Mouse (Mus musculus) stomach, embryonic 15.5 days (tissue): ENCODE results near the gene Spata13. TPM values are rescaled to one million over a fixed set of nuclear protein-coding genes. Genes with fewer than 3 reads are reported as not detected.
A peak's percentile ranks its signal among the peaks of the same experiment; 100 is the strongest.

Experiments
- ATAC-seq: fragments of 200-750 bp; cut with Nextera tagmentation; 2 replicates; pipeline ENCODE4 v1.8.0; 2017; ENCODE audit warnings: low read depth, moderate number of reproducible peaks, moderate TSS enrichment; ENCODE audit not compliant: insufficient read depth, low FRiP score
- H3K27ac ChIP-seq: fragments of 300-500 bp; sonication (generic); 2 replicates; pipeline ENCODE4 v1.5.1; 2015; ENCODE audit warnings: mild to moderate bottlenecking, inconsistent platforms
- H3K27me3 ChIP-seq: fragments of 300-500 bp; sonication (generic); replicated peaks from 2 replicates; pipeline ENCODE4 v1.6.1; 2015; ENCODE audit warnings: inconsistent platforms
- H3K36me3 ChIP-seq: fragments of 300-500 bp; sonication (generic); 2 replicates; pipeline ENCODE4 v1.6.1; 2015; ENCODE audit warnings: inconsistent platforms
- H3K4me1 ChIP-seq: fragments of 300-500 bp; sonication (generic); 2 replicates; pipeline ENCODE4 v1.6.1; 2015; ENCODE audit warnings: inconsistent platforms
- H3K4me2 ChIP-seq: fragments of 300-500 bp; sonication (generic); 2 replicates; pipeline ENCODE4 v1.6.1; 2015; ENCODE audit warnings: mild to moderate bottlenecking, inconsistent platforms
- H3K4me3 ChIP-seq: fragments of 300-500 bp; sonication (generic); replicated peaks from 2 replicates; pipeline ENCODE4 v1.5.1; 2015; ENCODE audit warnings: inconsistent platforms
- H3K9ac ChIP-seq: fragments of 300-500 bp; sonication (generic); 2 replicates; pipeline ENCODE4 v1.6.1; 2015; ENCODE audit warnings: inconsistent platforms
- H3K9me3 ChIP-seq: fragments of 300-500 bp; sonication (generic); 2 replicates; pipeline ENCODE4 v1.6.1; 2016; ENCODE audit warnings: inconsistent platforms
- WGBS: fragments of 180-500 bp; shearing (Covaris S2); methylation state at CpG from one replicate; pipeline ENCODE4 v1.1.7; 2015; 5-methylcytosine and 5-hydroxymethylcytosine counted together
- polyA plus RNA-seq: library from polyadenylated mRNA; unstranded; fragments of >200 nt; fragmentation: Nextera tagmentation; extraction: Ambion mirVana; gene quantifications from 2 replicates; pipeline ENCODE4 v1.2.1, GENCODE M21; 2015

Gene Spata13
- polyA plus RNA-seq, 1 experiment from 2014 or later = 21.5 TPM

- Histone ChIP-seq H3K9me3 (no peaks in the 10 kb centered on the region), H3K4me3 (no peak overlapping the region), H3K36me3 (peaks cover 19% of the 10 kb centered on the region; the same call in 1 of the 2 replicates), H3K27me3 (no peaks in the 10 kb centered on the region), H3K4me2 (no peak overlapping the region), H3K9ac (no peak overlapping the region), H3K4me1 (no peaks in the 10 kb centered on the region), H3K27ac (0 out of 2 replicates have a peak overlapping the region, but pooled peaks have one; percentile 11)
- 66% methylated on average over 15 of the region's 15 CpGs for WGBS
- no peak; the same call in 1 of the 2 replicates for ATAC-seq
Measured at GRCm38 (mm10) chr14:60756271-60756670, 122.5 kb downstream of the Spata13 start.

DNA sequence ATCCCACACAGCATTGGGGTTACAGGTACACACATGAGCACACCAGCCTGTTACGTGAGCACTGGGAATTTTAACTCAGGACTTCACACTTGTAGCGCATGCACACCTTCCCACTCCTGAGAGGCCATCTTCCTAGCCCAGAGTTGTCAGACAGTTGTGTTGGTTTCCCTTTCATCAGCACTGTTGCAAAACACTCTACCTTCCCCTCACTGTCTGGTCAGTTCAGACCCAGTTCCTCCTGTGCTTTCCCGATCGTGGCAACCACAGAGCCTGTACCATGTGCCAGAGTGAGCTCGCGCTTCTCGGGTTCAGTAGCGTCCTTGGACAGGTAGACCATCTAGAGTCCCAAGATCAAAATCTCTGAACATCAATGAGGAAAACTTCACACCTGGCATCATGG lies 123.5 kb downstream of the Spata13 start:
- Histone ChIP-seq H3K27ac (no peak overlapping the region), H3K4me3 (no peak overlapping the region), H3K36me3 (peaks cover 15% of the 10 kb centered on the region; the same call in 1 of the 2 replicates), H3K27me3 (no peaks in the 10 kb centered on the region), H3K9ac (no peak overlapping the region), H3K4me1 (no peaks in the 10 kb centered on the region), H3K9me3 (no peaks in the 10 kb centered on the region), H3K4me2 (no peak overlapping the region)
- ATAC-seq = no peak
- WGBS = 90% methylated on average over 8 of the region's 8 CpGs

DNA sequence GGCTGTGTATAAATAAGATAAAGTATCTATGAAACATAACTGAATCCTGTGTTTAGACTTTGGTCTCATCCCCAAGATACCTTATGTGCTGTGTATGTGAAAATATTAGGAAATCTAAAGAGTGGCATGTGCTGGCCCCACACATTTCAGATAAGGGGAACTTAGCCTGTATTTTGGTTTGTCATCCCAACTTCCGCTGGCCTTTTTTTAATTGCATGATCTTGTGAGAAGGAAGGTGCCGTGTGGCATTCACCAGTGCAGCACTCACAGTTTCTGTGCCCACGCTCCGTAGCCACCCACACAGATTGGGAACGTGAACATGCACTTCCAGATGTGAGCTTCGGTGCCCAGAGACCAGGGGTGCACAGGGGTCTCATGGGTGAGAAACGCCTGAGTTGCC lies 123.9 kb downstream of the Spata13 start:
- H3K36me3 ChIP-seq = peaks cover 15% of the 10 kb centered on the region; the same call in 1 of the 2 replicates
- H3K27me3 ChIP-seq = no peaks in the 10 kb centered on the region
- no peak overlapping the region for H3K4me3 ChIP-seq
- WGBS = 93% methylated on average over 7 of the region's 7 CpGs
- H3K4me2 ChIP-seq = no peak overlapping the region
- no peaks in the 10 kb centered on the region for H3K4me1 ChIP-seq
- no peak overlapping the region for H3K9ac ChIP-seq
- no peak for ATAC-seq
- H3K9me3 ChIP-seq = no peaks in the 10 kb centered on the region
- H3K27ac ChIP-seq = no peak overlapping the region

GRCm38 (mm10) chr14:60759097-60759496 lies 125.3 kb downstream of the Spata13 start:
- Histone ChIP-seq H3K4me1 (no peaks in the 10 kb centered on the region), H3K27ac (no peak overlapping the region), H3K36me3 (peaks cover 13% of the 10 kb centered on the region; the same call in 1 of the 2 replicates), H3K4me2 (no peak overlapping the region), H3K27me3 (no peaks in the 10 kb centered on the region), H3K4me3 (no peak overlapping the region), H3K9me3 (no peaks in the 10 kb centered on the region), H3K9ac (no peak overlapping the region)
- WGBS = 92% methylated on average over 8 of the region's 8 CpGs
- ATAC-seq = no peak

- Histone ChIP-seq H3K4me3 (no peak overlapping the region), H3K27me3 (no peaks in the 10 kb centered on the region), H3K9ac (no peak overlapping the region), H3K36me3 (0 out of 2 replicates have a peak, but pooled peaks cover 8% of the 10 kb centered on the region), H3K4me1 (peaks cover 3% of the 10 kb centered on the region; the same call in 1 of the 2 replicates), H3K9me3 (no peaks in the 10 kb centered on the region), H3K4me2 (no peak overlapping the region), H3K27ac (no peak overlapping the region)
- no peak for ATAC-seq
- WGBS = 82% methylated on average over 10 of the region's 10 CpGs
Measured at GRCm38 (mm10) chr14:60761801-60762200, 128.0 kb downstream of the Spata13 start.

DNA sequence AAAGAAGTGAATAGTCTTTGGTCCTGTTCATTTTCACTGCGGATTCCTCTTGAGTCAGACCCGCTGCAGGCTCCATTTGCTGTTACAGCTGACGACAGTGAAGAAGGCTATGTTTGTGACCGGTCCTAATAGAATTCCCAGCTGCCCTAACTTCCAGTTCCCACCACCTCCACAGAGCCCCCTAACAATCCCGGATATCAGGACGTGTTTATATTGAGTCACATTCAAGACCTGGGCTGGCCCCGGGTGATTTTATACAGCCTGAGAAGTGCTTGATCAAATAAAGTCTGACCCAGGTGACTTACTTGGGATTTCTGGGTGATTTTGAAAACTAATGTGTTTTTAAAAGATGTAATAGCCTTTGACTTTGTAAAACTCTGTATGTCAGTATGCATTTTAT lies 129.0 kb downstream of the Spata13 start:
- Histone ChIP-seq H3K27me3 (no peaks in the 10 kb centered on the region), H3K27ac (no peak overlapping the region), H3K36me3 (0 out of 2 replicates have a peak, but pooled peaks cover 5% of the 10 kb centered on the region), H3K9me3 (no peaks in the 10 kb centered on the region), H3K4me1 (peaks cover 3% of the 10 kb centered on the region; the same call in 1 of the 2 replicates), H3K9ac (no peak overlapping the region), H3K4me2 (no peak overlapping the region), H3K4me3 (no peak overlapping the region)
- ATAC-seq = no peak
- WGBS = 32% methylated on average over 7 of the region's 7 CpGs

- no peak overlapping the region for H3K4me2 ChIP-seq
- no peak for ATAC-seq
- no peaks in the 10 kb centered on the region for H3K27me3 ChIP-seq
- H3K4me3 ChIP-seq = no peak overlapping the region
- no peak overlapping the region for H3K27ac ChIP-seq
- 0 out of 2 replicates have a peak, but pooled peaks cover 5% of the 10 kb centered on the region for H3K36me3 ChIP-seq
- H3K9me3 ChIP-seq = no peaks in the 10 kb centered on the region
- H3K4me1 ChIP-seq = peaks cover 3% of the 10 kb centered on the region; the same call in 1 of the 2 replicates
- no peak overlapping the region for H3K9ac ChIP-seq
- WGBS = 88% methylated on average over 5 of the region's 5 CpGs
Measured at GRCm38 (mm10) chr14:60763746-60764145, 129.9 kb downstream of the Spata13 start.

DNA sequence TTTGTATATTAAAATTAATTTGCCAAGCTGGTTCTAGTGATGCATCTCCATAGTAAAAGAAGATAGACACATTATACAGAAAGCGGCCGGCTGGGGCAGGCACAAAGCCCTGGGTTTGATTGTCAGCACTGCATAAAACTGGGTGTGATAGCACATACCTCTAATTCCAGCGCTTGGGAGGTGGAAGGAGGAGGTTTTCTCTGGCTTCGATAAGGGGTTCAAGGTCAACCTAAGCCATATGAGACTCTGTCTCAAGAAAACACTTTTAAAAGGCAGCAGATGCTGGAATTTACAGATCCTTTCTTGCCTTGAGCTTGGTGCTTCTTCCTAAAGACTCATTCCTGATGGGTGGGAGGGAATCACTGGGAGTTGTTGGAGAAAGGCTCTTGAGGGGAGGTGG lies 130.7 kb downstream of the Spata13 start:
- 74% methylated on average over 4 of the region's 4 CpGs for WGBS
- no peak overlapping the region for H3K27ac ChIP-seq
- H3K36me3 ChIP-seq = 0 out of 2 replicates have a peak, but pooled peaks cover 5% of the 10 kb centered on the region
- no peak overlapping the region for H3K9ac ChIP-seq
- ATAC-seq = no peak
- H3K9me3 ChIP-seq = no peaks in the 10 kb centered on the region
- H3K27me3 ChIP-seq = no peaks in the 10 kb centered on the region
- H3K4me2 ChIP-seq = no peak overlapping the region
- no peak overlapping the region for H3K4me3 ChIP-seq
- H3K4me1 ChIP-seq = peaks cover 3% of the 10 kb centered on the region; the same call in 1 of the 2 replicates

GRCm38 (mm10) chr14:60765025-60765424 lies 131.2 kb downstream of the Spata13 start:
- no peak for ATAC-seq
- no peaks in the 10 kb centered on the region for H3K27me3 ChIP-seq
- no peak overlapping the region for H3K4me2 ChIP-seq
- WGBS = 61% methylated on average over 2 of the region's 2 CpGs
- H3K4me1 ChIP-seq = peaks cover 3% of the 10 kb centered on the region; the same call in 1 of the 2 replicates
- H3K9me3 ChIP-seq = no peaks in the 10 kb centered on the region
- H3K9ac ChIP-seq = no peak overlapping the region
- H3K4me3 ChIP-seq = no peak overlapping the region
- H3K36me3 ChIP-seq = 0 out of 2 replicates have a peak, but pooled peaks cover 5% of the 10 kb centered on the region
- H3K27ac ChIP-seq = no peak overlapping the region

DNA sequence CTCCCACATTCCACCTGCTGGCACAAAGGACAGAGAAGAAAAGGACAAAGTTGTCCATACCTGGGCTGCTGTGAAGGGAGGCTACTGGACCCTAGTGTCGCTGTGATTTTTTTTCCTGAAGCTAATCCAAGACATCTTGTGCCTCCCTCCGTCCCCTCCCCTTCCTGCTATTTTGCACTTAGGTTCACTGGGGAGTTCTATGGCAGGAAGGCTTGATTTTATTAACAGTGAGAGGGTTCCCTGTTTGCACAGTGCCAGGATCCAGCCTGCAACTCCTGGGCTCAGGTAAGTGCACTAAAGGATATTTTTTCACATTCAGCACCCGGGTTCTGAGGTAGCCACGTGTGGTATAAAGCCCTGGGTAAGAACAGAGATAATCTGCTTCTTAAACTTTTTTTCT lies 134.1 kb downstream of the Spata13 start, which contains the start of gene C1qtnf9:
Gene C1qtnf9 (plus strand): TSS at position 251 of the 400 bp plus-strand sequence.
- Histone ChIP-seq H3K9ac (no peak within 1 kb of the TSS), H3K27ac (no peak within 1 kb of the TSS; the same call in 1 of the 2 replicates), H3K4me2 (no peak within 1 kb of the TSS), H3K4me3 (no peak within 1 kb of the TSS), H3K4me1 (peaks cover 3% of the 10 kb centered on the region; the same call in 1 of the 2 replicates), H3K9me3 (no peaks in the 10 kb centered on the region), H3K36me3 (no peaks in the 10 kb centered on the region), H3K27me3 (no peaks in the 10 kb centered on the region)
- WGBS = 63% methylated on average over 4 of the region's 4 CpGs
- no peak for ATAC-seq

DNA sequence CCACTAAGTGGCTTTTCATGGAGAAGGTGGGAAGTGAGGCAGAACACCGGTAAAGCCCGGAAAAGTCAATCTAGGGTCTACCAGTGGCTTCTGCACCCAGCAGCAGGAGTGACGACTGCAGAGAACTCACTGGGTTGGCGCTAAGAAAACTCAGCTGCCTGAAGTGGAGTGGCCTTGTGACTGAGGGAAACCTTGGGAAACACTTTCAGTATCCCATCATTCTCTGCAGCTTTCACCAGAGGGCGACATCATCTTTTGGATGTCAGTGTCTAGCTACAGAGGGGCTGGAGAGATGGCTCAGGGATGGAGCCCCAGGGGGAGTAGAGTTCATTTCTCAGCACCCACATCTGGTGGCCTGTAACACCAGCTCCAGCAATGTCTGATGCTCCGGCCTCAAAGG lies 135.5 kb downstream of the Spata13 start:
- no peak overlapping the region for H3K27ac ChIP-seq
- no peaks in the 10 kb centered on the region for H3K9me3 ChIP-seq
- H3K4me3 ChIP-seq = no peak overlapping the region
- H3K9ac ChIP-seq = no peak overlapping the region
- peaks cover 3% of the 10 kb centered on the region; the same call in 1 of the 2 replicates for H3K4me1 ChIP-seq
- no peak for ATAC-seq
- H3K27me3 ChIP-seq = no peaks in the 10 kb centered on the region
- H3K4me2 ChIP-seq = no peak overlapping the region
- 60% methylated on average over 6 of the region's 6 CpGs for WGBS
- H3K36me3 ChIP-seq = no peaks in the 10 kb centered on the region

GRCm38 (mm10) chr14:60770594-60770993 lies 136.8 kb downstream of the Spata13 start:
- Histone ChIP-seq H3K27ac (no peak overlapping the region), H3K4me2 (no peak overlapping the region), H3K4me1 (no peaks in the 10 kb centered on the region), H3K9ac (0 out of 2 replicates have a peak overlapping the region, but pooled peaks have one; percentile 4), H3K9me3 (no peaks in the 10 kb centered on the region), H3K27me3 (no peaks in the 10 kb centered on the region), H3K4me3 (no peak overlapping the region), H3K36me3 (no peaks in the 10 kb centered on the region)
- WGBS = 67% methylated on average over 6 of the region's 6 CpGs
- no peak for ATAC-seq
